In genomic region chr3:109273074-109273801, GRCm38 (mm10) we compare ENCODE assay signal across 9 mouse cellular contexts.
DNase-seq lines count a peak whose midpoint lies in the region; ATAC-seq and TF ChIP-seq lines count a peak whose summit lies in the region.
"Had no signal": no experiment of that assay in that cellular context is flagged by ENCODE, and none has a peak within 500 bp of the region (broad histone marks: within the 10 kb centered on the region; RNA-seq: fewer than 3 reads in every experiment).

No protein-coding gene starts in this region.

- no peak overlapping the region for H3K4me3 ChIP-seq in hindbrain, embryonic 10.5 days
- no peak overlapping the region for H3K4me3 ChIP-seq in hindbrain, postnatal 0 days (ENCODE audit: low read length)
- H3K4me3 ChIP-seq in hindbrain, embryonic 13.5 days: no peak overlapping the region
- H3K4me3 ChIP-seq in midbrain, embryonic 12.5 days: no peak overlapping the region
- H3K4me3 ChIP-seq: embryonic facial prominence, embryonic 13.5 days had no signal

- peak overlapping the region; percentile 56 for H3K27ac ChIP-seq in hindbrain, embryonic 10.5 days
- H3K27ac ChIP-seq in hindbrain, postnatal 0 days: no peak overlapping the region
- peak overlapping the region; percentile 58 for H3K27ac ChIP-seq in hindbrain, embryonic 13.5 days
- H3K27ac ChIP-seq in midbrain, embryonic 12.5 days (replicated peaks): peak overlapping the region; percentile 75
- H3K27ac ChIP-seq: embryonic facial prominence, embryonic 13.5 days had no signal

- 43% methylated on average over 5 of the region's 5 CpGs for WGBS in hindbrain, embryonic 10.5 days
- 23% methylated on average over 5 of the region's 5 CpGs for WGBS in hindbrain, postnatal 0 days
- 20% methylated on average over 5 of the region's 5 CpGs for WGBS in hindbrain, embryonic 13.5 days
- 19% methylated on average over 5 of the region's 5 CpGs for WGBS in midbrain, embryonic 12.5 days

- no peak for DNase-seq in hindbrain, embryonic 10.5 days (ENCODE audit: low spot score)
- DNase-seq in hindbrain, postnatal 0 days (ENCODE audit: low spot score): no peak
- peak; percentile 69 for DNase-seq in adrenal gland, adult 8-10 months
- DNase-seq in cerebellum, adult 8-10 months: no peak
- DNase-seq in urinary bladder, postnatal 4 days (ENCODE audit: low spot score in 2 of 2): no peak
- no peak for DNase-seq in kidney, adult 8-10 months

- H3K4me1 ChIP-seq in hindbrain, embryonic 10.5 days (replicated peaks): 0 out of 2 replicates have a peak, but pooled peaks cover 7% of the 10 kb centered on the region
- no peaks in the 10 kb centered on the region for H3K4me1 ChIP-seq in hindbrain, postnatal 0 days (ENCODE audit: insufficient read depth, low read length)
- peaks cover 11% of the 10 kb centered on the region; the same call in 1 of the 2 replicates for H3K4me1 ChIP-seq in hindbrain, embryonic 13.5 days (replicated peaks)
- H3K4me1 ChIP-seq in midbrain, embryonic 12.5 days: no peaks in the 10 kb centered on the region; the same call in 1 of the 2 replicates

- ATAC-seq in hindbrain, postnatal 0 days: no peak
- peak; percentile 63; the same call in 1 of the 2 replicates for ATAC-seq in hindbrain, embryonic 13.5 days (ENCODE audit: low FRiP score)
- peak; percentile 86 for ATAC-seq in midbrain, embryonic 12.5 days (ENCODE audit: low FRiP score, low read depth)

- H3K4me2 ChIP-seq in hindbrain, postnatal 0 days (ENCODE audit: low read depth, low read length): no peak overlapping the region
- no peak overlapping the region for H3K4me2 ChIP-seq in hindbrain, embryonic 13.5 days
- no peak overlapping the region for H3K4me2 ChIP-seq in midbrain, embryonic 12.5 days (replicated peaks)
- H3K4me2 ChIP-seq: embryonic facial prominence, embryonic 13.5 days had no signal

- TF ChIP-seq CTCF in hindbrain, postnatal 0 days (IDR thresholded peaks at IDR 0.05; ENCODE audit: low read depth): no peak

- H3K36me3 ChIP-seq in hindbrain, embryonic 10.5 days: no peaks in the 10 kb centered on the region
- no peaks in the 10 kb centered on the region for H3K36me3 ChIP-seq in hindbrain, postnatal 0 days (ENCODE audit: insufficient read depth, low read length)
- H3K36me3 ChIP-seq in hindbrain, embryonic 13.5 days: no peaks in the 10 kb centered on the region
- H3K36me3 ChIP-seq in midbrain, embryonic 12.5 days: no peaks in the 10 kb centered on the region
- H3K36me3 ChIP-seq: embryonic facial prominence, embryonic 13.5 days had no signal

- H3K9ac ChIP-seq in hindbrain, postnatal 0 days (replicated peaks; ENCODE audit: low read length): no peak overlapping the region
- no peak overlapping the region for H3K9ac ChIP-seq in hindbrain, embryonic 13.5 days
- H3K9ac ChIP-seq in midbrain, embryonic 12.5 days (replicated peaks): no peak overlapping the region
- H3K9ac ChIP-seq: embryonic facial prominence, embryonic 13.5 days had no signal

- no peaks in the 10 kb centered on the region for H3K27me3 ChIP-seq in hindbrain, embryonic 10.5 days (ENCODE audit: insufficient read depth, poor library complexity, severe bottlenecking)
- H3K27me3 ChIP-seq in hindbrain, postnatal 0 days (ENCODE audit: insufficient read depth, low read length): no peaks in the 10 kb centered on the region
- no peaks in the 10 kb centered on the region for H3K27me3 ChIP-seq in hindbrain, embryonic 13.5 days
- no peaks in the 10 kb centered on the region for H3K27me3 ChIP-seq in midbrain, embryonic 12.5 days
- H3K27me3 ChIP-seq: embryonic facial prominence, embryonic 13.5 days had no signal

- no peaks in the 10 kb centered on the region for H3K9me3 ChIP-seq in hindbrain, embryonic 10.5 days
- H3K9me3 ChIP-seq in hindbrain, postnatal 0 days (ENCODE audit: low read length): no peaks in the 10 kb centered on the region
- no peaks in the 10 kb centered on the region for H3K9me3 ChIP-seq in hindbrain, embryonic 13.5 days
- H3K9me3 ChIP-seq in midbrain, embryonic 12.5 days: no peaks in the 10 kb centered on the region
- H3K9me3 ChIP-seq: embryonic facial prominence, embryonic 13.5 days had no signal
